Mouse (Mus musculus) cerebellum, adult (tissue): Measurements from ENCODE around the gene Padi6.
A peak's percentile ranks its signal among the peaks of the same experiment; 100 is the strongest.

Experiments used
- ATAC-seq: cut with Nextera tagmentation; 2 replicates; pipeline ENCODE4 v1.9.2; 2017; ENCODE audit warnings: mild to moderate bottlenecking, moderate library complexity, mixed read lengths; ENCODE audit not compliant: insufficient number of reproducible peaks, low FRiP score, low TSS enrichment

Padi6 gene

DNA sequence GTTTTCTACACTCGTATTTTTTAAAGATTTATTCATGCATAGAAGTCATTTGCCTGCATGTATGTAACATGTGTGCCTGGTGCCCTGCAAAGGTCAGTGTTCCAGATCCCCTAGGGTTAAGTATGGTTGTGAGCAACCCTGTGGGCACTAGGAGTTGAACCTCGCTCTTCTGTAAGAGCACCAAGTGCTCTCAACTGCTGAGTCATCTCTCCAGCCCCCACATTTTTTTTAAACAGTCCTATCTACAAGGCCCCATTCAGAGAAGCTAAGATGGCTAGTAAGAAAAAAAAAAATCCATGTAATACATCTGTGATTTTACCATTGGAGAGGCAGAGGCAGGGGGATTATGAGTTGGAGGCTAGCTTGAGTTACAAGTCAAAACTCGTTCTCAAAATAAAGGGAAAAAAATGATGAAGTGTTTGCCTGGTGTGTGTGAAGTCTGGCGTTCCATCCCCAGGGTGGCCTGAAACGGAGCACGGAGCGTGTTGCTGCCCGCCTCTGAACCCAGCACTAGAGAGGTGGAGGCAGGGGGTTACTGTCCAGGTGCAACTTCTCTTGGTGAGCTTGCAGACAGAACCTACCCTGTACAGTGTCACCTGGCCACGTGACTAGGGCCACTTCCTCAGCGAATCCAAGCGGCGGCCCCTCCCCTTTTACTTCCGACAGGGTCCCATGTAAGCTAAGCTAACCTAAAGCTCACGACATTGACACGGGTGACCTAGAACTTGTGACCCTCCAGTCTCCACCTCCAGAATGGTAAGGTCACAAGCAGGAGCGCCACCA lies 52.4 kb downstream of the Padi6 start:
- ATAC-seq, result no peak

DNA sequence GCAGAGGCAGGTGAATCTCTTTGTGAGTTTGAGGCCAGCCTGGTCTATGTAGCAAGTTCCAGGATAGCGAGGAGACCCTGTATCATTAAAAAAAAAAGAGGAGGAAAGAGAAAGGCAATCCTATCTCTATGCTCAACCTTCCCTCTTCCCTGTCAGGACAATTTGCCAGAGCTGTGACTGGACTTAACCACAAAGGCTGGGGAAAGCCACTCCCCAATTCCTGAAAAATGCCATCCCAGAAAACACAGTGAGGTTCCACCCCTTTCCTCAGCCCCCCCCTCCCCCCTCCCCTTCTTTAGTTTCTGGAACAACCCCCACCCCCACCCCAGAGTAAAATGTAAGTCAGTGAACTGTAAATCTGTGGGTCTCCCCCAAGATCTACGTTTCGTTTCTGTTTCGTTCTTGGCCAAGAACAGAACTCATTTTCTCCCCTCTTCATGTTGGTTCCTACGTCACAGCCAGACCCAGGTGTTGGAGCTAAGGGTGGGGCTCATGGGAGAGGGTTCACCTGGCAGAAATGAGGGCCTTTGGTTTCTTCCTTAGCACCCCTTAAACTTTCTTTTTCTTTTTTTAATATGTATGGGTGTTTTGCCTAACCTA lies 53.5 kb downstream of the Padi6 start:
- ATAC-seq, result no peak

DNA sequence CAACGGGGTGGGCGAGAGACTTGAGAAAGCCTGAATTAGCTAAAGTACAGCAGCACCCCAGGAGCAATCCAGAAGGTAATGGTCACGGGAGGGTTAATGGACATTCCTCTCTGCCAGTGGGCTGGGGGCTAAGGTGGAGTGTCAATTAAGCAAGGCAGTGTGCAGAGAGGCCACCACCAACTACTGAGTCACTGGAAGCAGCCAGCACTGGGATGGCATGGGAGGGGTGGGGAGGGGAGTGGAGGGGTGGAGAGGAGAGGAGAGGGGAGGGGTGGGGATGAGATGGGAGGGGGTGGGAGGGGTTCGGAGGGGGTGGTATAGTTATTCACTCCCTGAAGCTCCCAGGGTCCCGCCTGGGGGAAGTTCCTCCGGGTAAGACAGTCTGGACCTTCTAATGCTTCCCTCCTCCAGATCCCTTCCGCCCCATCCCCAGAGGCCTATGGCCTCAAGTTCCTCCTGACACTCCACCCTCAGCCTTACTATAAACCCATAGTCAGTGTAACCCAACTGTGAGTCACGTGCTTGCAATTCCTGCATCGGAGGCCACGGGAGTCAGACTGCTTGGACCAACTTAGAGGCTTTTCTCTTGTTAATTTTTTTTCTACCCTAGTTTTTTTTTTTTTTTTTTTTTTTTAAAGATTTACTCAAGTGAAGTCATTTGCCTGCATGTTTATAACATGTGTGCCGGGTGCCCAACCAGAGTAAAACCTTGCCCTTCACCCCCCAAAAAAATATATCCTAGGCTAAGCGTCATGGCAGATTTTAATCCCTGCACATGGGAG lies 54.2 kb downstream of the Padi6 start:
- ATAC-seq, result no peak

DNA sequence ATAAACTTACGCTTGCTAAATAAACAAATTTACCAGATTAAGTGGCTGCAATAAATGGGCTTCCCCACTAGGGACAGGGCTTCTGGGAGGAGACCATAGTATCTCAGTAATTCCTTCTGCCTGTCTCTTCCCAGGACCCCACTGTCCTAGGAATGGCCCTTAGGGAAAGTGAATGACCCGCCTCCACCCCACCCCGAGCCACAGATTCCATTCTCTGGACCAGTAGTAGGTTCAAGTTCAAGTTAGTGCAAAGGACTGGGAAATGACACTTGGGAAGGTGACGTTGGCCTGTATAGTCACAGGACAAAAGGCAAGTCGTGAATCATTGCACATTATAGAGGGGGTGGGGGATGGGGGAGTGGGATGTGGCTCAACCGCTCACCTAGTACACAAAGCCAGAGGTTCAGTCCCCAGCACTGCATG lies 57.6 kb downstream of the Padi6 start:
- ATAC-seq, result no peak

DNA sequence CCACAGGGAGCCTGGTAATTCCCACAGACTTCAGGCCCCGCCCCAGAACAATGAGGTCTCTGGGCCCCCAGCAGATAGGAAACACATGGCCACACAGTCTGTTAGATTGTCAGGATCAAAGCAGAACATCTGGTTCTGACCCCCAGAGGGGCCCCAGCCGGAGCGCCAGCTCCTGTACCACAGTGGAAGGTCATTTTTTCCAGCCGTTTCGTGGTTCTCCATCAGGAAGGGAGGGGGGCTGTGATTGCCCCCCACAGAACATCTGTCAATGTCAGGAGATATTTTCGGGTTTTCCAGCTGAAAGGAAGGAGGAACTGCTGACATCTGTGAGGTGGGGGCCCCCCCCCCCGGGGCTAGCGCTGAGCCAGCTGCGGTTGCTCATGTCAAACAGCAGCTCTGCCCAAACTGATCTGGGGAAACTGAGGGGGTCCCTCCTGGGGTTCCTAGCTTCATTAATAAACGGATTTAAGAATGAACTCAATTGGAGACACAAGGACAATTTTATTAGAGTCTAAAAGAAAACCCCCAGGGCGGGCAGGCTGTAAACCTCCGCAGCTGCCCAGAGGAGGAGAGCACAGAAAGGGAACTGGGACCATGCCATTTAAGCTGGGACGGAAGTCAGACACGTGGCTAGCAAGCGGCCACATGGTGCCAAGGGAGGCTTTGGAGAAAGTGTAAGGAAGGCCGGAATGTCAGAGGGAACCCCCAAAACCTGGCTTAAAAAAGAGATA lies 58.1 kb downstream of the Padi6 start:
- ATAC-seq, result no peak

DNA sequence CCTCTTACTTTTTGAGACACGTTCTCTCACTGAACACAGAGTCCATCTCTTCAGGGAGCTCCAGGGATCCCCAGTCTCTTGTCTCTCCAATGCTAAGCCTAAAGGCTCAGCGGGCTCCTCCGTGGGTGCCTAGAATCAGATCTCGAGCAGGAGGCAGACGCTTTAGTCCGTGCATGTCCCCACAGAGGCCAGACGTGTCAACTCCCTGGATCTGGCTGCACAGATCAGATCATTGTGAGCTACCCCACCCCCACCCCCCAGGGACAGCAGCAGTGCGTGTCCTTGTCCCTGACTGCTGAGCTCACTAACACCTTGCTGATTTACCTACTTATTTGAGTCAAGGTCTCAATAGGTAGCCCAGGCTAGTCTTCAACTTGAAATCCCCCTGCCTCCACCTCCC lies 58.8 kb downstream of the Padi6 start:
- ATAC-seq, result no peak

DNA sequence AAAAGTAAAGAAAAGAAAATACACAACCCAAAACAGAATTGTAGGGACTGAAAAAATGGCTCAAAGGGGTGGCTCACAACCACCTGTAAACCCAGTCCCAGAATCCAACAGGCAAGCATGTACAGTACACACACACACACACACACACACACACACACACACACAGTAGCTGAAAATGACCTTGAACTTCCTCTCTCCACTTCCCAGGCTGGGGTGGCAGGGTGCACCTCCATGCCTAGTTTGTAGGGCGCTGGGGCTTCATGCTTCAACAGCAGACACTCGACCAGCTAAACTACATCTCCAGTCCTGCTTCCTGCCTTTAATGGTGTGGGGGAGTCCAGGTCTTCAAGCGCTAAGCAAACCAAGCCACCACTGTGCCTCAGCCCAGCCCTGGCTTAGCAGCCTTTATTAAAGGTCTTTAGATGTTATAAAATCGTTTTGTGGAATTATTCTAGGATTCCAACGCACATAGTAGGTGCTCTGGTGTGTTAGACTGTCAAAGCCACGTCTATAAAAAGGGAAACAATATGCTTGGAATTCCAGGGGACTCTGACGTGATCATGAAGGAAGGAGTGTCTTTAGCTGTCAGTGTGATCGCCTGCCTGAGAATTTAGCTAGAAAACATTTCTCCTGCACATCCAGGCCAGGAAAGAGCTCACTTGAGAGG lies 61.6 kb downstream of the Padi6 start:
- ATAC-seq, result no peak

DNA sequence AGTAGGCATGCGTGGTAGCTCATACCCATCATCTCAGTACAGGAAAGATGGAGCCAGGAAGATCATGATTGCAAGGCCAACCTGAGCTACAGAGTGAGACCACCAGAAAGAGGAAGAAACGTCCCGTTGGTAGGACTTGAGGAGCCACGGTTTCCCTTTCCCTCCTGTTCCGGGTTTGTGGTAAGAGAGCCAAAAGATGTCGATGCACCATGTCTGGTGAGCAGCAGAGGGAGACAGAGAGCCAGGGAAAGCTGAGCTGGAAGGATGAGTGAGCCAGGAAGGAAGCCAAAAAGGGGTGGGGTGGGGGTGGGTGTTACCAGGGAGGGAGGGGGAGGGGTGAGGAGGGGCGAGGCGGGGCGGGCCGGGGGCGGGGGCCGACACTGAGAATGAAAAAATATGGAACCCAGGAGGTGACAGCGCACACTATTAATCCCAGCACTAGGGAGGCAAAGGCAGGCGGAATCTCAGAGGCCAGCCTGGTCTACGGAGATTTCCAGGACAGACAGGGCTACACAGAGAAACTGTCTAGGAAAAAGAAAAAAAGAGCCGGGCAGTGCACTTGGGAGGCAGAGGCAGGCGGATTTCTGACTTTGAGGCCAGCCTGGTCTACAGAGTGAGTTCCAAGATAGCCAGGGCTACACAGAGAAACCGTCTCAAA lies 62.6 kb downstream of the Padi6 start:
- no peak for ATAC-seq

DNA sequence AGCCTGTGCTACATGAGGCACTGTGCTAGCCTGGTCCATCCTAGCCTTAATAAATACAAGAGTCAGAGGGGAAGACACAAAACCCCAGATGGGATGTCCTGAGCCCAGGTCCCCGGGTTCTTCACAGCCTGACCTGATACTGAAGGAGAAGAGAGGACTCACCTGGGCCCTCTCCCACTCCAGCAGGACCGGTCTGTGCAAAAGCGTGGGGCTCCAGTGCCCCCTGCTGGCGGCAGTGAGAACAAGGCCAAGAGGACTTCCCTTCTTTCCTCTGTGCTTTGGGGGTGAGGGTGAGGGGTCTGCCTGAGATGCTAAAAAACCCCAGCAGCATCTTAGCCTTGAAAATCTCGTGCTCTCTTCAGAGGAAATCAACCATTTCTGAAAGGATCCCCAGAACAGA lies 63.4 kb downstream of the Padi6 start:
- peak; percentile 31; the same call in 1 of the 2 replicates for ATAC-seq
